Mouse (Mus musculus): ENCODE data around the gene Ralgapa2. TPM values are rescaled to one million over a fixed set of nuclear protein-coding genes. Genes with fewer than 3 reads are reported as not detected.

The Ralgapa2 gene
- polyA plus RNA-seq, 1 experiment = 3.9 TPM

GRCm38 (mm10) chr2:146249033-146249432, 263.1 kb downstream of the Ralgapa2 start:
- no peak overlapping the region for H3K4me3 ChIP-seq (ENCODE audit: insufficient read depth, low read length)
- no peak overlapping the region for H3K27ac ChIP-seq (ENCODE audit: insufficient read depth, low read length)
- no peaks in the 10 kb centered on the region for H3K4me1 ChIP-seq (ENCODE audit: control insufficient read depth, insufficient read depth, low read length)
- TF ChIP-seq CTCF (IDR thresholded peaks at IDR 0.05; ENCODE audit: borderline replicate concordance, insufficient read depth, low read length) (no peak), POLR2A (IDR thresholded peaks at IDR 0.05; ENCODE audit: low read depth, low read length) (no peak)

DNA sequence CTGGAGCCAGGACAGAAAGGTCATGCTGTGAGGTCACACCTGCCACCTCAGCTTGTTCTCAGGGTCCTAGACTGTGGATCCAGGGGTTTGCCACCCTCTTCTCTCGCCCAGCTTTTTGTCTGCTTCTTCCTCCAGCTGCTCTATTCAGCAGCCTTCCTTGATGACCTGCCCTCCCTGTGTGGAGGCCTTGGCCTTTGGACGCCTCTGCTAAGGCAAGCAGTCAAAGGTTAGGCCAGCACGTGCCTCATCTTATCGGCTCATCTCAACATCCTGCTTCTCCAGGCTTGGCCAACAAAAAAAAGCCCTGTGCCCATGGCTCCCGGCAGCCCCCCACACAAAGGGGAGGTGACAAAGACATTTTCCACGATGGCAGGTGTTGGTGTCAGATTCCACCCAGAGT, 264.6 kb downstream of the Ralgapa2 start:
- H3K27ac ChIP-seq (ENCODE audit: insufficient read depth, low read length) = no peak overlapping the region
- no peaks in the 10 kb centered on the region for H3K4me1 ChIP-seq (ENCODE audit: control insufficient read depth, insufficient read depth, low read length)
- no peak overlapping the region for H3K4me3 ChIP-seq (ENCODE audit: insufficient read depth, low read length)
- no peak for TF ChIP-seq CTCF (IDR thresholded peaks at IDR 0.05; ENCODE audit: borderline replicate concordance, insufficient read depth, low read length)
- TF ChIP-seq POLR2A (IDR thresholded peaks at IDR 0.05; ENCODE audit: low read depth, low read length) = no peak

- Histone ChIP-seq H3K4me3 (ENCODE audit: insufficient read depth, low read length) (no peak overlapping the region), H3K27ac (ENCODE audit: insufficient read depth, low read length) (no peak overlapping the region), H3K4me1 (ENCODE audit: control insufficient read depth, insufficient read depth, low read length) (no peaks in the 10 kb centered on the region)
- TF ChIP-seq POLR2A (IDR thresholded peaks at IDR 0.05; ENCODE audit: low read depth, low read length) (no peak), CTCF (IDR thresholded peaks at IDR 0.05; ENCODE audit: borderline replicate concordance, insufficient read depth, low read length) (no peak)
Observed at GRCm38 (mm10) chr2:146246409-146247075, 265.6 kb downstream of the Ralgapa2 start.

DNA sequence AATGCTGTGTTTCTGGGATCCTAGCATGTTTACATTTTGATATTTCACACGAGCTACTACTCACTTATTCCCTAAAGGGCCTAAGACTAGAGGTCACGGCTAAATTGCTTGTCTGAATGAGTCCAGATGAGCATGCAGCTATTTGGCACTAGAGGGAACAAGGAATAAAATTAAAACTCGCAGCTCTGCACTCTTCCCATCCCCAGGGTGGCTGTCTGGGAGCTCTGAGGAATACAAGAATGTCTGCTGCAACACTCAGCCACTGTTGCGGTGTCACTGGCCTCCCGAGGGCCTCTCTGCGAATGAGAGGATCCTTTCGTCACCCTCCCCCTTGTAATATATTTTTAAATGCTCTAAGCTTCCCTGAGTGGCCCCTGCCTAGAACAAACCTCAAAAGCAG, 266.7 kb downstream of the Ralgapa2 start:
- no peaks in the 10 kb centered on the region for H3K4me1 ChIP-seq (ENCODE audit: control insufficient read depth, insufficient read depth, low read length)
- no peak overlapping the region for H3K27ac ChIP-seq (ENCODE audit: insufficient read depth, low read length)
- TF ChIP-seq CTCF (IDR thresholded peaks at IDR 0.05; ENCODE audit: borderline replicate concordance, insufficient read depth, low read length) = no peak
- no peak for TF ChIP-seq POLR2A (IDR thresholded peaks at IDR 0.05; ENCODE audit: low read depth, low read length)
- no peak overlapping the region for H3K4me3 ChIP-seq (ENCODE audit: insufficient read depth, low read length)

GRCm38 (mm10) chr2:146244049-146244448, 268.1 kb downstream of the Ralgapa2 start:
- Histone ChIP-seq H3K4me1 (ENCODE audit: control insufficient read depth, insufficient read depth, low read length) (no peaks in the 10 kb centered on the region), H3K27ac (ENCODE audit: insufficient read depth, low read length) (no peak overlapping the region), H3K4me3 (ENCODE audit: insufficient read depth, low read length) (no peak overlapping the region)
- no peak for TF ChIP-seq CTCF (IDR thresholded peaks at IDR 0.05; ENCODE audit: borderline replicate concordance, insufficient read depth, low read length)
- no peak for TF ChIP-seq POLR2A (IDR thresholded peaks at IDR 0.05; ENCODE audit: low read depth, low read length)

- H3K4me3 ChIP-seq (ENCODE audit: insufficient read depth, low read length) = no peak overlapping the region
- TF ChIP-seq CTCF (IDR thresholded peaks at IDR 0.05; ENCODE audit: borderline replicate concordance, insufficient read depth, low read length) (no peak), POLR2A (IDR thresholded peaks at IDR 0.05; ENCODE audit: low read depth, low read length) (no peak)
- H3K4me1 ChIP-seq (ENCODE audit: control insufficient read depth, insufficient read depth, low read length) = no peaks in the 10 kb centered on the region
- no peak overlapping the region for H3K27ac ChIP-seq (ENCODE audit: insufficient read depth, low read length)
Observed at GRCm38 (mm10) chr2:146239196-146239747, 272.9 kb downstream of the Ralgapa2 start.

- Histone ChIP-seq H3K27ac (ENCODE audit: insufficient read depth, low read length) (no peak overlapping the region), H3K4me3 (ENCODE audit: insufficient read depth, low read length) (no peak overlapping the region), H3K4me1 (ENCODE audit: control insufficient read depth, insufficient read depth, low read length) (no peaks in the 10 kb centered on the region)
- TF ChIP-seq CTCF (IDR thresholded peaks at IDR 0.05; ENCODE audit: borderline replicate concordance, insufficient read depth, low read length) (no peak), POLR2A (IDR thresholded peaks at IDR 0.05; ENCODE audit: low read depth, low read length) (no peak)
Observed at GRCm38 (mm10) chr2:146231485-146231884, 280.7 kb downstream of the Ralgapa2 start.

DNA sequence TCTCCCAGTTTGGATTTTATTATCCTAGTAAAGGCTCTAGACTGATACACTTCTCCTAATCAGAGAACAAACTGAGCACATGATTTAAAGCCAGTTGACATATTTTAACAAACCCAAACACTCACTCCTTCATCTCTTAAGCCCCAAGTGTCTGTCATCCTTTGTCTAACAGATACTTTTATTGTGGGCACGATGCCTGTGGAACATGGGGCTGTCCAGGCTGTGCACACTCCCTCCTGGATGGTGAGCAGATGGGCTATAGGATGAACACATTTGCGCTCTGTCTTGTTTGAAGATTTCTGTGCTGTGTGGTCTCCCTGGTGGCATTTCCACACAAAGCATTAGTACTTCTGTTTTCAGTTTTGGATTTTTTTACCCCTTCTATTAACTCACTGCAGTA, 283.7 kb downstream of the Ralgapa2 start:
- H3K4me1 ChIP-seq (ENCODE audit: control insufficient read depth, insufficient read depth, low read length) = no peaks in the 10 kb centered on the region
- no peak for TF ChIP-seq CTCF (IDR thresholded peaks at IDR 0.05; ENCODE audit: borderline replicate concordance, insufficient read depth, low read length)
- no peak for TF ChIP-seq POLR2A (IDR thresholded peaks at IDR 0.05; ENCODE audit: low read depth, low read length)
- H3K4me3 ChIP-seq (ENCODE audit: insufficient read depth, low read length) = no peak overlapping the region
- H3K27ac ChIP-seq (ENCODE audit: insufficient read depth, low read length) = no peak overlapping the region

- no peak overlapping the region for H3K4me3 ChIP-seq (ENCODE audit: insufficient read depth, low read length)
- no peak for TF ChIP-seq CTCF (IDR thresholded peaks at IDR 0.05; ENCODE audit: borderline replicate concordance, insufficient read depth, low read length)
- TF ChIP-seq POLR2A (IDR thresholded peaks at IDR 0.05; ENCODE audit: low read depth, low read length) = no peak
- no peak overlapping the region for H3K27ac ChIP-seq (ENCODE audit: insufficient read depth, low read length)
- no peaks in the 10 kb centered on the region for H3K4me1 ChIP-seq (ENCODE audit: control insufficient read depth, insufficient read depth, low read length)
Observed at GRCm38 (mm10) chr2:146227646-146228045, 284.5 kb downstream of the Ralgapa2 start.

- TF ChIP-seq POLR2A (IDR thresholded peaks at IDR 0.05; ENCODE audit: low read depth, low read length) (no peak), CTCF (IDR thresholded peaks at IDR 0.05; ENCODE audit: borderline replicate concordance, insufficient read depth, low read length) (no peak)
- H3K4me3 ChIP-seq (ENCODE audit: insufficient read depth, low read length) = no peak overlapping the region
- H3K27ac ChIP-seq (ENCODE audit: insufficient read depth, low read length) = no peak overlapping the region
- H3K4me1 ChIP-seq (ENCODE audit: control insufficient read depth, insufficient read depth, low read length) = no peaks in the 10 kb centered on the region
Observed at GRCm38 (mm10) chr2:146226484-146226883, 285.7 kb downstream of the Ralgapa2 start.
